Mouse (Mus musculus) right cerebral cortex, adult 2 months (tissue): ENCODE data around the gene Gpx5.

Experiments
- DNase-seq, 2 experiments: peaks; one replicate each; pipeline ENCODE4 v3.0.0; 2021 to 2022; ENCODE audit warnings: low spot score in 2 of 2

Gpx5 gene

DNA sequence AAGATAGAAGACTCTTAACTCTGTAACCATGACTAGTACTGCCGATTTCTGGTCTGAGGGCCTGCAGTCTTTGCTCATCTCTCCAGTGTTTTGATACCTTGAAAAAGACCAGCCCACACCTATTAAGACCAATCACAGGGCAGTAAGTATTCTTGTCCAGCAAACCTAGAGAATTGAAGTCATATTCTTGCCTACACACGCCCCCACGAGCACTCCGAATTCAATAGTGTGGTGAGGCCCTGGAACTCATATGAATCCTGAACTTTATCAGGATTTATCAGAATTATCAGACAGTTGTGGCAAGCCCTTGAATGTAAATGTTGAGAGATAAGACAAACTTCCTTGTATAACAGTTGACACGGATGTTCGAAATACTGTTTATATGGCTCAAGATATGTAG, at the start of gene Gpx5:
Gene Gpx5, minus strand, starts transcription at position 101 of the 400 bp plus-strand sequence.
- DNase-seq = no peak

GRCm38 (mm10) chr13:21327424-21327823, 34.9 kb upstream of the Gpx5 start:
- peak; percentile 15 to 20 for DNase-seq

- DNase-seq = peak; percentile 89 to 90
These were observed 34.2 kb upstream of the Gpx5 start for GRCm38 (mm10) chr13:21326657-21327211.

DNA sequence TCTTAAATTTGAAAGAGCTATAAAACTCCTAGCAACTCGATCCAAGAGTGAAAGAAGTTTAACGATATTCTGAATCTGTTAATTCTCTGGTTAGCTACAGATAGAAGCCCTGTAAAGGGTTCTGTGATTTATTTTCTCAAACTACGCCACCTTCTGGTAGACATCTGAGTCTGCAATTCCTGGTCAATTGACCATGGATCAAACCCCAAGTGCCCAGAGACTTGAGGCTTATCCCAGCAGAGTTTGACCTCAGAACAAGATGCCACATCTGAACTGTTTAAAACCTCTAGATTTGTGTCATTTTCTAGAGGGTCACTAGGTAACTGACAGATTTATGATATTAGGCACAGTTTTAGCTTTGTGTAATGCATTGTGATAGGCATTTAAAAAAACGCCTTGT, 33.7 kb upstream of the Gpx5 start:
- no peak for DNase-seq

DNA sequence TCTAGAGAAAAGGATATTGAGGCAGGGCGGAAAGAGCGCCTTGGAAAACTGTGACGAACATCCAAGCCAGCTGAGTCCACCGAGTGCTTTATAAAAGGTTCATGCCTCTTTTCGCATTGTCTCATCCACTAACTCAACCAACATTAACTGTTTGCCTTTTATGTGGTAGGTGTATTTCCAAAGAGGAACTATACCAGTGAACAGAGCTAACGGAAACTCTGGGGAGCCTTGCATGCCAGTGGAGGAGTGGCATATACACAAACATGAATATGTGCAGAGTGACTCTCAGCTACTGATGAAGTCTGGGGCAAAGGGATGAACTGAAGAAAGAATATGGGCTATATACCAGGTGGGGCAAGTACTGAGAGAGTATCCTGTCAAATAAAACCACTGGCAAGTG, 30.9 kb upstream of the Gpx5 start:
- DNase-seq = peak in 1 of 2 experiments; percentile 13

- DNase-seq = peak; percentile 80 to 89
These were observed 30.2 kb upstream of the Gpx5 start for GRCm38 (mm10) chr13:21322509-21323375.

DNA sequence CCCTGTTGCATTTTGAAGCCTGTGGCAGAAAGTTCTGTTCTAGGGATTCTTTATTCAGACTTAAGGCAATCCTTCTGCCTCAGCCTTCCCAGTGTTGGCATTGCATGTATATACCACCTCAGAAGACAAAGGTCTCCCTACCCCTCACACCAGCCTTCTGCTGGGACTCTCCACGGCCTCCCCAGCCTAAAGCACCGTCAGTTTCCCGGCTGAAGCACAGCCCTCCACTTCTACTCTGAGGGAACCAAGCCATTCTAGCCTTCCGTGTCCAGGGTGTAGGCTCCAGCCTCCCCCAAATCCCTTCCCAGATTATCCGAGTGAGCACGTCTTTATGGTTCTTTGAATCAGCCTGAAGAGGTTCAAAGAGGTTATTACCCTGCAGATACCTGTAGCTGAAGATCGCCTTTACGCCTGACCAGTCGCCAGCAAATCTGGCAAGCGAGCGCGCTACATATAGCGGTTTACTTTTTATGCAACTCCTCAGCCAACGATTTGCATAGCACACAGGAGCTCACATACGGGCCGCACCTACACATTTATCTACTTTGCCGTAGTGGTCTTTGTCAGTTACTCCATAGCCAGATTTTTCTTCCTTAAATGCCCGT, 29.5 kb upstream of the Gpx5 start:
- peak; percentile 50 to 53 for DNase-seq

DNA sequence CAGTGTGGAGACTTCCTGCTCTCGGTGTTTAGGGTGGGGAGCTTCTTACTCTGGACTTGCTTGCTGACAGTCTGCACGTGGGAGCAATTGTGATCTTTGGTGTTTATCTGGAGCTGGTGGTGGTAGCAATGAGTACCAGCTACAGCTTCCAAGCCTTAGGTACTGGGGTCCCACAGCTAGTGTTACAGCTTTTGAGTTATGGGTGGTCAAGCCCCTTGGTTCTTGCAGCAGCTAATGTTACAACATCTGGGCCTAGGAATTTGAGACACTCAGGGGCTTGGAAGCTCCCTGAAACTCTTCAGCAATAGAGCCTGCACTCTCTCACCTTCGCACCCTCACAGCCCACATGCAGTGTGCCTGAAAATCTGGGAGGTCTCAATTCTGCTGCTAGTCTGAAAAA, 27.7 kb upstream of the Gpx5 start:
- no peak for DNase-seq

- DNase-seq = no peak
These were observed 21.4 kb upstream of the Gpx5 start for GRCm38 (mm10) chr13:21313903-21314302.

DNA sequence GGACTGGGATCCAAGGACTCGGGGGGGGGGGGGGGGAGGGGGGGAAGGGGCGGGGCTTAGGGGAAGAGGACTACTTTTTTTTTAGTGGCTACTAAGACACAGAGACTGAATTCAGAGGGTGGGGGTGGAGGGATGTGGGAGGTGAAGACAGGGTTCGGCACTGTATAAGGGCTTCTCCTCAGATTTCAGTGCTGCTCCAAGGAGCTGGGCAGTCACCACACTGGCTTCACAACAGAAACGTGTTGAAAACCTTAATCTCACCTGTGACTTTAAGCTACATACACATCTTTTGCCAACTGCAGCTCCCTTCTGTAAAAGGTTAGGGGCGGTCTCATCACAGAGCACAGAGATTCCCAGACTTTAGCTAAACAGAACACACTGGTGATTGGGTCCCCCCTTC, 20.3 kb upstream of the Gpx5 start:
- no peak for DNase-seq

DNA sequence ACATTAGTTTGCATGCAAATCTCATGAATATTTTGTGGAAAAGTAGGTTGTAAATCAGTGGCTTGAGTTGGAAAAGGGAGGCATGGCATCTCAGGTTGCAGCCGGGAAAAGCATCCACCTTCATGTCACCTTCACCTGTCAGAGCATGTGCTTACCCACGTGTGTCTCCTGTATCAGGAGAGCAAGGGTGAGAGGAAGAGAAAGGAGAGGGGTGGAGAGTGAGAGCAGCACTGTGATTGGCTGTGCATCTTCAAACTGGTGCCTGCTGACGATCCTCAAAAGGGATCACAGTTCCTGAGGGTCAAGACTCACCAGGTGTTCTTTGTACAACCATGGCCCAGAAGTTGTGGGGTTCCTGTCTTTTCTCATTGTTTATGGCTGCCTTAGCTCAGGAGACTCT, 19.4 kb upstream of the Gpx5 start, which contains the start of gene Gpx6:
Gene Gpx6, plus strand, starts transcription at position 200 of the 400 bp plus-strand sequence.
- no peak for DNase-seq

DNA sequence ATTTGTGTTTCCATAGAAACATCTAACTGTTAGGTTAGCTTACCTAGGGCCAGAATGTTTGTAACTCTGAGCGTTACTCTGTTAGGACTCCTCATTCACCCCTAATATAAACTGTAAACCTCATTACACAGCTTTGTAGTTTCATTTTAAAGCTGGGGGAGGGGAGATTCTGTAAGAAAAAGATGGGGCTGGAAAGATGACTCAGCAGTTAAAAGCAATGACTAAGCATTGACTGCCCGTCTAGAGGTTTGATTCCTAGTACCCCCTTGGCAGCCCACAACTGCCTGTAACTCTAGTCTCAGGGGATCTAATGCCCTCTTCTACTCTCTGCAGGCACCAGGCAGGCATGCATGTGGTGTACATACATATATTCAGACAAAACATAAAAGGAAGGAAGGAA, 17.3 kb upstream of the Gpx5 start:
- DNase-seq = no peak

DNA sequence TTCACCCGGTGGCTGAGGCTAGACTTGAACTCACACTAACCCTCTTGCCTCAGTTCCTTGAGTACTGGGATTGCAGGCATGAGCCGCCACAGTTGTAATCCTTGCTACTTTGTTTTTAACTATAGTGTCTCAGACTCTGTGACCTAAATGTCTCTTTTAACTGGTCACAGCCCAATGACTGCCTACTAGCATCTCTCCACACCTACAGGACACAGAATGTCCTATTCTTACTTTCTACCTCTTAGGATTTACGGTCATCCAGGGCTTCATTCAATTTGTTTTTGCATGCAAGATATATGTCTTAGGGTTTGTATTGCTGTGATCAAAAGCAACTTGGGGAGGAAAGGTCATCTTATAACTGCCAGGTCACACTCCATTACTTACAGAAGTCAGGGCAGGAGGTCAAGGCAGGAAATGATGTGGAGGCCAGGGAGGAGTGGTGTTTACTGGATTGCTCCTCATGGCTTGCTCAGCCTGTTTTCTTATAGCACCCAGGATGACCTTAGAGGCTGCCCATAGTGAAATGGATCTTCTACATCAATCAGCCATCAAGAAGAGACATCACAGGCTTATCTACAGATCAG, 12.0 kb upstream of the Gpx5 start:
- no peak for DNase-seq

DNA sequence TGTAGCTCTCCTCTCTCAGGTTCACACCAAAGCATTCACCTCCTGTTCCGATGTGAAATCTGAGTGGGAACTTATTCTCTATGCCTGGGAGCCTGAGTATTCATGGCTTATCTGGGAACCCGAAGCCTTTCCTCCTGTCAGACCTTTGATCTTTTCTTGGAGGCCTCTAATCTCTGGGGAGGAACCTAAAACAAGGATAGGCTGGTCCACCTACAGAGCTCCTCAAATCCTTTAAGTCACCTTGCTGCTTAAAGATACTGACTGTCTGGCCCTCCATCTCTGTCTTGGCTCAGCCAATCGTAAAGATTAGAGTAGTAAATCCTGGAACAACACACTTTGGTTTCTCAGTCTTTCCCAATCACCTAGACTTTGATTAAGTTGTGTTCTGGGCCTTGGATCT, 6.0 kb upstream of the Gpx5 start:
- no peak for DNase-seq

- peak; percentile 94 to 98 for DNase-seq
These were observed 13.0 kb downstream of the Gpx5 start for GRCm38 (mm10) chr13:21279559-21279958.

GRCm38 (mm10) chr13:21279076-21279475, 13.5 kb downstream of the Gpx5 start:
- no peak for DNase-seq

GRCm38 (mm10) chr13:21276551-21276950, 16.0 kb downstream of the Gpx5 start:
- DNase-seq = no peak

DNA sequence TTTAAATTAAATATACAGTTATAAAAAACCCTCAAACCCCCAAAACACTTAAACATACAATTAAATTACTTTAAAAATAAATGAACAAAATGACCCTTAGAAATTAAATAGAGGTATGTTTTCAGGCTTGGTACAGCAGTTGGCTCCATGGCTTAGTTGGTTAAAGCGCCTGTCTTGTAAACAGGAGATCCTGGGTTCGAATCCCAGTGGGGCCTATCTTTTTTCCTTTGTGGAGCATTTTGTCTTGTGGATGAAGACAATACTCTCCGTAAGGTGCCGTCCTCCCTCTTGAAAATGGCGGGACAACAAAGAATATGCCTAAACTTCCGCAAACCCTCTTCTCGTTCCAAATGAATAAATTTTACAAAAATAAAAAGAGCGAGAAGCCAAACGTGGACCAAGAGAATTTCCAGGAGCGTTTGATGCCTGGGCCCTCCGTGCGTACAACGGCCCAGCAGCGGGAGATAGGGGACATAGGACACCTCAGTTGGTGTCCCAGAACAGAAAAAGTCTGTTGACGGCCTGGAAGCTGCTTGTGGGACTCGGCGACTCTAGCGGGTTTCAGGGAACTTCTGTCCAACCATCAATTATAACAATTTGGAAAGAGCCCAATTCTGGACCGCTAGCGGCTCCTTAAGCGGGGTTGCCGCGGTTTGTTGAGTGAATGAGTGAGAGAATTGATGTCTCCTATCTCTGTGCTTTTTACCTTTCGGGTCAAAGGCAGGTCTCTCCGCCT, 16.5 kb downstream of the Gpx5 start:
- peak; percentile 93 to 95 for DNase-seq

DNA sequence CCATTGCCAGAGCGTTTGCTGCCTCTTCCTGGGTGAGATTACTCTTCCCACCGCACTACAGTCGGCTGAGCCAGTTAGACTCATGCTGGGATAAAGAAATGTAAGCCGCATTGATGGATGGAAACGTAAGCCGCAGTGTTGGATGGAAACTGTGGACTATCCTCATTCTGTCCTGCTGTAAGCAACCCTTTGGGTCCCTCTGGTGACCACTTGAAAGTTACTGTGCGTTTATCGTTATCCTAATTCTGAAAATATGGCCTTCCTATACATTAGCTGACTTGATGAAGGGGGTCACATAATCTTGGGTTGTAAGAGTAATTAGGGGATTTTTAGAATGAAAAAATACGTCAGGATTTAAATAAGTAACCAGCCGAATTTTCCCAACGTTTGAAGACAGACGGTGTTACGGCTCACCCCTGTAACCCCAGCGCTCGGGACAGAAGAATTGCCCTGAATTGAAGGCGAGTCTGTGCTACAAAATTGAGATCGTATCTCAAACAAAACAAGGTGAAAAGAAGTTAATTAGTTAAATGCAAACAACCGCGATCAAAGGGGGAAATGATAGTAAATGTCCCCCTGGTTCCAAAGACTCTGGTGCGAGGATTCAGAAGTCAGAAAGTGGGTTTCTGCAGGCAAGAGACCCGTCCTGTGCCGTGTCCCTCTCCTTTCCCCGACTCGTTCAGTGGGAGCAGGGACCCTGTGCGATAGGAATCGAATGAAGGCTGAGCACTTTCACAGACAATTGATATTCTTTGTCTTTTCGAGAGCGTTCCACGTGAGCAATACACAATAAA, 17.3 kb downstream of the Gpx5 start:
- DNase-seq = peak; percentile 58 to 62

DNA sequence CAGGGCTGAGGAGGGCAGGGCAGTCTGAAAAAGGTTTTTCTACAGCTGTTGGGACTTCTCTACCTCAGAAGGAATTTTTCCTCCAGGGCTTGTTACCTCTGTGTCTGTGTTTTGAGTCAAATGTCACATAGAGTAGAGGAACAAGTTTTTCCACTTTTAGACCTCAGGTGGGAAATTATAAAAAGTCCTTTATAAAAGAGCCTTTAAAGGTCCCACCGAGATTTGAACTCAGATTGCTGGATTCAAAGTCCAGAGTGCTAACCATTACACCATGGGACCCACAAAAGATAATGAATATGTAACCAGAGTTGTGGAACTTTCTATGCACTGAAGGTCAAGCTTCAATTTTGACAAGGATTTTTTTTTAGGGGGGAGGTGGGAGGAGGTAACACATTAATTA, 24.3 kb downstream of the Gpx5 start:
- DNase-seq = no peak

DNA sequence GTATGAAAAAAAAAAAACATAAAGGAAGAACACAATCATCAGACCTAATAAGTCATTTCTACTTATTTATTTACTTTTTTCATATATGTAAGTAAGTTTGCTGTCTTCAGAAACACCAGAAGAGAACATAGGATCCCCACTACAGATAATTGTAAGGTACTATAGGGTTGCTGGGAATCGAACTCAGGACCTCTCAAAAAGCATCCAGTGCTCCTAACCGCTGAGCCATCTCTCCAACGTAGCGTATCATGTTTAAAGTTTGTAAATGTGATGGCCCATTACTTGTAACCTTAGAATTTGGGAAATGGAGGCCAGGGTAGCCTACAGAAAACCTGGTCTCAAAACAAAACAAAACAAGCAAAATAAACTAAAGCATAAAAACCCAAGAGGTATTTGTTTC, 25.0 kb downstream of the Gpx5 start:
- no peak for DNase-seq
